Mouse (Mus musculus) heart, embryonic 11.5 days (tissue): ENCODE measurements around the gene Elovl4. TPM values are rescaled to one million over a fixed set of nuclear protein-coding genes. Genes with fewer than 3 reads are reported as not detected.

ENCODE experiments used
- ATAC-seq: fragments of 200-750 bp; cut with Nextera tagmentation; replicated peaks from 2 replicates; pipeline ENCODE4 v1.8.0; 2017; ENCODE audit warnings: moderate library complexity; ENCODE audit not compliant: insufficient number of reproducible peaks, low FRiP score, low TSS enrichment
- H3K27ac ChIP-seq: fragments of 300-500 bp; sonication (generic); 2 replicates; pipeline ENCODE4 v1.5.1; 2014; ENCODE audit warnings: mild to moderate bottlenecking, low read depth, low read length
- H3K27me3 ChIP-seq: fragments of 300-500 bp; sonication (generic); 2 replicates; pipeline ENCODE4 v1.6.1; 2014; ENCODE audit warnings: mild to moderate bottlenecking, low read length, mixed read lengths; ENCODE audit not compliant: control insufficient read depth, insufficient read depth
- H3K36me3 ChIP-seq: fragments of 300-500 bp; sonication (generic); 2 replicates; pipeline ENCODE4 v1.6.1; 2014; ENCODE audit warnings: mild to moderate bottlenecking, low read length, moderate library complexity, mixed read lengths; ENCODE audit not compliant: control insufficient read depth, insufficient read depth
- H3K4me1 ChIP-seq: fragments of 300-500 bp; sonication (generic); 2 replicates; pipeline ENCODE4 v1.6.1; 2014; ENCODE audit warnings: low read length; ENCODE audit not compliant: control insufficient read depth, insufficient read depth
- H3K4me2 ChIP-seq: fragments of 300-500 bp; sonication (generic); 2 replicates; pipeline ENCODE4 v1.6.1; 2014; ENCODE audit warnings: mild to moderate bottlenecking, moderate library complexity
- H3K4me3 ChIP-seq: fragments of 300-500 bp; sonication (generic); 2 replicates; pipeline ENCODE4 v1.5.1; 2014; ENCODE audit warnings: low read depth, low read length
- H3K9ac ChIP-seq: fragments of 300-500 bp; sonication (generic); 2 replicates; pipeline ENCODE4 v1.6.1; 2014; ENCODE audit warnings: mild to moderate bottlenecking, low read depth, low read length, moderate library complexity
- H3K9me3 ChIP-seq: fragments of 300-500 bp; sonication (generic); replicated peaks from 2 replicates; pipeline ENCODE4 v1.6.1; 2016; ENCODE audit warnings: low read length; ENCODE audit not compliant: control insufficient read depth
- WGBS: fragments of 180-500 bp; shearing (Covaris S2); extraction: QIAGEN DNeasy Blood & Tissue Kit; methylation state at CpG from one replicate; pipeline ENCODE4 v1.1.7; 2014; ENCODE audit not compliant: insufficient replicate concordance; 5-methylcytosine and 5-hydroxymethylcytosine counted together
- polyA plus RNA-seq: library from polyadenylated mRNA; unstranded; fragments of >200 nt; fragmentation: Nextera tagmentation; extraction: Ambion mirVana; gene quantifications from 2 replicates; pipeline ENCODE4 v1.2.1, GENCODE M21; 2014

Elovl4 gene
- polyA plus RNA-seq, 1 experiment from 2014 or later = 3.5 TPM

DNA sequence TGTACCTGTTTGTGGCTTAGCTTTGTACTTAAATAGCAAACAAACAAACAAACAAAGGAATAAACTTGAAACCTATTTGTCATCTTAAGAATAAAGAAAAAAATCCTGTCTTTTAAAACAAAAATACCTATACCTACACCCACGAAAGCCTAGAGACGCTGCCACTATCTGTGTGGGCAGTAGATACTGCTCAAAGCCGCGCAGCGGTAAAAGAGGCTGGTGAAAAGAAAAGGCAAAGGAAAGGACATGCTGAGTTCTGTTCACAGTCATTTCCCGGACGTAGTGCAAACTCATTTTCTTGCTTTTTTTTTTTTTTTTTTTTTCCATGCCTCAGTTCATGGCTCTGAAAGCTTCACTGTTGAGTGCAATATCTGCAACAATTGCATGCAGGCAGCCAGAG is 13.1 kb upstream of the Elovl4 start:
- Histone ChIP-seq H3K27ac (no peak overlapping the region), H3K9me3 (no peaks in the 10 kb centered on the region), H3K4me3 (no peak overlapping the region), H3K4me1 (no peaks in the 10 kb centered on the region), H3K27me3 (no peaks in the 10 kb centered on the region), H3K4me2 (no peak overlapping the region), H3K9ac (no peak overlapping the region), H3K36me3 (no peaks in the 10 kb centered on the region)
- WGBS = 73% methylated on average over 7 of the region's 7 CpGs
- ATAC-seq = no peak

DNA sequence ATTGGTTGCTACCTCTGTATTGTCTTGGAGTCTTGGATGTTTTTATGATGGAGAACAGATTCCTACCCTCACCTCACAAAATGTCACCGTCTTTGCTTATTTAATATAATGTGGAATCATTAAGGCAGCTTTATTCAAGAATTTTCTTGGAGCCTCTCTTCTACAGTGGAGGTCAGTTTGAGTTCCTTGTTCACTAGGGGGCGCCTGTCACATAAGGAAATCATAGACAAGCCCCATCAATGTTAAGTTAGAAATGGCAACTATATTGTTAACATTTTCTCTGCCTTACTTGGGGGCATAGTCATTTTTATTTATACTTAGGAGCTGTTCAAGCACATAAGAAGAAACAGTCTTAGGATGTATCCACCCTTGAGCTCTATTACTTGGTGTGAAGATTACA is 1.5 kb upstream of the Elovl4 start:
- no peaks in the 10 kb centered on the region for H3K9me3 ChIP-seq
- no peaks in the 10 kb centered on the region; the same call in 1 of the 2 replicates for H3K4me1 ChIP-seq
- H3K36me3 ChIP-seq = no peaks in the 10 kb centered on the region
- no peak overlapping the region for H3K9ac ChIP-seq
- no peak overlapping the region for H3K27ac ChIP-seq
- H3K4me3 ChIP-seq = no peak overlapping the region
- H3K27me3 ChIP-seq = peaks cover 29% of the 10 kb centered on the region
- no peak for ATAC-seq
- no peak overlapping the region for H3K4me2 ChIP-seq
- WGBS = 2% methylated on average over 2 of the region's 2 CpGs

DNA sequence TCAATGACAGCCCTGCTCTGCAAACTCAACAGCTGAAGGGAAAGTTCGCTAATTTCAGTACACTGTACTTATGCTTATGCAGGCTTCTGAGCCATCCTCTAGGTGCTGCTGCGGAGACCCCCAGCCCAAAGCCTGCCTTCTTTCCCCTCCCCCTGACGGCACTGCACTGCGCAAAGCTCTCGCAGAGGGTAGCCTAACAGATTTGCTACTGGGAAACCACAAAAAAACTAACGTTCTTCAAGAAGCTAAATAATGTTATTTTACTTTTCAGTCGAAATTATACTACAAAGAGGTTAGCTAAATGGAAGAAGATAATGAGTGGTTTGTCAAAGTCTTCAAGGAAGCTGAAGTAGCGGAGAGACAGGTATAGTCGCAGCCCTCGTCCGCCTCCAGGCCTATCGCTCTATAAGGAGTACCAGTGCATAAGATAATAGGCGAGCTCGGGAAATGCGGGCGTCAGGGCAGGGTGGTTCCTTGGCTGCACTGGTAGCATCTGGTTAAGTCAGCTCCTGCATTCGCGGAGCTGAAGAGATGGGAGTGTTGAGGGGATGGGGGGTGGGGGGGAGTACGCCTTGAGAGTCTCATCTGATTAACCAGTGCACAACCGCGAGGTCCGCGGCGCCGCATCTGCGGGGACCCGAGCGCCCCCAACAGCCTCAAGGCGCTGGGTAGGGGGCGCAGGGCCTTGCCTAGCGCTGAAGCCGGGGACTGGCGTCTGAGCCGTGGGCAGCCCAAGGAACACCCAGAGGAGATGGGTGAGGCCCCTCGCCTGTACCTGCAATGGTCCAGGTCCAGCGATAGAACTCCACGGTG is 707 bp downstream of the Elovl4 start:
- ATAC-seq = peak; percentile 62; the same call in 1 of the 2 replicates

DNA sequence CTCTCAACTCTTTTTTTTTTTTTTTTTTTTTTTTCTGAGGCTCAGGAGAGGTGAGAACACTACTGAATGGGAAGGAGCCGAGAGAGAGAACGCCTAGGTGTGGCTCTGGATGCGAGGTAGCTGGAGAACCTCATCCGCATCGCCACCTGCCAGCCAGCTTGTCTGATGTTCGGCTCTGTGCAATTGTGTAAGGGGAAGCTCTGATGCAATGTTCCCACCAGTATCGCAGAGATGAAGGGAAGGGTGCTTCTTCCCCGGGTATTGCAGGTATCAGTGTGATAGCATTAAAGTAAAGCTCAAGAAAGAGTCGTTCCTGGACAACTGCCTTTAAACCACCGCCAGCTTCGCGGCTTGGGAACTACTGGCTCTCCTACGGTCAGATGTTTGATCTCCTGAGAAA is 1.7 kb downstream of the Elovl4 start:
- Histone ChIP-seq H3K27me3 (peaks cover 32% of the 10 kb centered on the region), H3K4me3 (no peak overlapping the region), H3K4me1 (no peaks in the 10 kb centered on the region; the same call in 1 of the 2 replicates), H3K9me3 (no peaks in the 10 kb centered on the region), H3K36me3 (no peaks in the 10 kb centered on the region), H3K4me2 (peak overlapping the region; percentile 16; the same call in 1 of the 2 replicates), H3K27ac (no peak overlapping the region), H3K9ac (no peak overlapping the region)
- no peak for ATAC-seq
- WGBS = 53% methylated on average over 13 of the region's 13 CpGs

More for the DNA sequence above, 707 bp downstream of the Elovl4 start:
- no peaks in the 10 kb centered on the region; the same call in 1 of the 2 replicates for H3K4me1 ChIP-seq
- peaks cover 32% of the 10 kb centered on the region for H3K27me3 ChIP-seq
- H3K4me2 ChIP-seq = peak overlapping the region; percentile 99
- H3K9ac ChIP-seq = peak overlapping the region; percentile 66
- H3K27ac ChIP-seq = no peak overlapping the region
- peak overlapping the region; percentile 60 for H3K4me3 ChIP-seq
- H3K9me3 ChIP-seq = no peaks in the 10 kb centered on the region
- no peaks in the 10 kb centered on the region for H3K36me3 ChIP-seq
- WGBS = 0% methylated on average over 37 of the region's 37 CpGs

DNA sequence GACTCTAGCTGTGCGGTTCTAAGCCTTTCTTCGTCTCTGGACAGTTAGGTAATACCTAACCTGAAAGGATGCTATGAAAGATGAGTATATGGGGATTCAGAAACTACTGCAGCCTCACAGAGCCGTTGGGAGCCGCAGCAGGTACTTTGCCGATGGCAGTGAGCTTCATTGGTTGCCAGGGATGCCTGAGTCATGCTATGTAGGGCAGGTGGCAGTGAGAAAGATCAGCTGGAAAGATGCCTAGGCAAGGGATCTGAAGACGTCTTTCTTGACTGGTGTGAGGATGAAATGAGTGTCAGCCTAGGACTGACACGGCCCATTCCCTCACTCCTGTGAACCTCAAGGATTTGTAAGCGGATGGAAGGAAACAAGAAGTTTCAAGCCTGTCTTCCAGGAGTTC is 8.2 kb downstream of the Elovl4 start:
- Histone ChIP-seq H3K27ac (no peak overlapping the region), H3K9me3 (no peaks in the 10 kb centered on the region), H3K4me1 (no peaks in the 10 kb centered on the region), H3K4me3 (no peak overlapping the region), H3K4me2 (no peak overlapping the region), H3K27me3 (peaks cover 3% of the 10 kb centered on the region; the same call in 1 of the 2 replicates), H3K36me3 (no peaks in the 10 kb centered on the region), H3K9ac (no peak overlapping the region)
- ATAC-seq = no peak
- 73% methylated on average over 8 of the region's 8 CpGs for WGBS

DNA sequence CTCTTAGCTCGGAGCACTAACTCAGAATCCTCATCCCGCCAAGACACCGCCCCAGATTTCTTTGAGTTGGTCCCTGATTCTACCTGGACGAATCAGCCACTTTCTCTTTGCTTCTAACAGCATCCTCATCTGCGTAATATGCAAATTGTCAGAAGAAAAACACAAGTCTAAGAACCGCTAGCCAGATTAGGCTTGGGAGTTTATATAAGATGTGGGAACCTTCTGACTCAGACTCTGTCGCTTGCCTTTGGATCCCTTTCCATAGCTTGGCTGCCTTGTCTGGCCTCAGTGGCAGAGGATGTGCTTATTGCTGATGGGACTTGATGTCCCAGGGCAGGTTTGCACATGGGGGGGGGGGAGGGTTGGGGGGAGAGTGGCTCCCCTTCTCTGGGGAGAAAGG is 9.2 kb downstream of the Elovl4 start:
- no peak for ATAC-seq
- Histone ChIP-seq H3K9ac (no peak overlapping the region), H3K4me3 (no peak overlapping the region), H3K27me3 (no peaks in the 10 kb centered on the region), H3K27ac (no peak overlapping the region), H3K9me3 (no peaks in the 10 kb centered on the region), H3K4me2 (no peak overlapping the region), H3K4me1 (no peaks in the 10 kb centered on the region), H3K36me3 (no peaks in the 10 kb centered on the region)
- WGBS = 81% methylated on average over 7 of the region's 7 CpGs

DNA sequence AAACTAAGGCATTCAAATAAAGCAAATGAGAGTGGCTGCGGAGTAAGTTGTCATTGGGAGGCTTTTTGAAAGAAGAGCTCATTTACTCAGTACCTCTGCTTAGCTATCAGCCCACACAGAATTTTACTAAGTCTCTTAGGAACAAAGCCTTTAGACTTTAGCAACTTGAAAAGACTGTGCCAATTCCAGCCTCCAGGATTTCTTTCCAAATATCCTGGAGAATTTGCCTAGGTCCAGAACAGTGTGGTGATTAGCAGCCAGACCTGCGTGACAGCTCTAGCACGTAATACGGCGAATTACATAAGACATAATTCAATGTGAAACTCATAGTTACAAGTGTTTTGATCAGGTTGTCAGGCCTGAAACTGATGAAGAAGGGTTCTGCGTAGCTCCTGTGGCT is 16.8 kb downstream of the Elovl4 start:
- no peaks in the 10 kb centered on the region for H3K4me1 ChIP-seq
- 90% methylated on average over 6 of the region's 6 CpGs for WGBS
- no peaks in the 10 kb centered on the region for H3K27me3 ChIP-seq
- H3K4me3 ChIP-seq = no peak overlapping the region
- no peak overlapping the region for H3K27ac ChIP-seq
- H3K9ac ChIP-seq = no peak overlapping the region
- H3K9me3 ChIP-seq = no peaks in the 10 kb centered on the region
- no peak for ATAC-seq
- no peaks in the 10 kb centered on the region for H3K36me3 ChIP-seq
- no peak overlapping the region for H3K4me2 ChIP-seq

DNA sequence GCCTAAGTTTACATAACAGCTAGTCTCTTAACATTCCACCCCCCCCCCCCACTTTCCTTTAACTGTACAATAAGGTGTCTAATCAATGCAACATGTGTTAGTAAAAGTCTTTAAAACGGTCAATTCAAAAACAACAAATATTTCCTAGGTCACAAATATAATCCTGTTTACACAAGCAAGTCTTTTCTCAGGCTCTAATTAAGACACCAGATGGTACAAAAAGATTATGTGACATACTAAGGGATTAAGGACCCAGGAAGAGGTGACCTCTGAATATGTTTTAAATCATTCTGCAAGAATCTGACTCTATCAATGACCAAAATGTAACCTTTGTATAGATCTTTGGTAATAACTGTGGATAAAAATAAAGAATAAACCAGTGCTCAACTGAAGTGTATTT is 20.6 kb downstream of the Elovl4 start:
- H3K9me3 ChIP-seq = no peaks in the 10 kb centered on the region
- no peaks in the 10 kb centered on the region for H3K36me3 ChIP-seq
- no peaks in the 10 kb centered on the region for H3K27me3 ChIP-seq
- 63% methylated on average over 1 of the region's 1 CpGs for WGBS
- no peak overlapping the region for H3K4me2 ChIP-seq
- ATAC-seq = no peak
- no peak overlapping the region for H3K27ac ChIP-seq
- no peak overlapping the region for H3K4me3 ChIP-seq
- H3K4me1 ChIP-seq = no peaks in the 10 kb centered on the region
- H3K9ac ChIP-seq = no peak overlapping the region
